Mouse (Mus musculus): ENCODE measurements around the gene Evx1.

GRCm38 (mm10) chr6:52303426-52303825 is 9.9 kb upstream of the Evx1 start:
- TF ChIP-seq POLR2A (IDR thresholded peaks at IDR 0.05; ENCODE audit: control insufficient read depth, low read depth, low read length) (no peak), CTCF (IDR thresholded peaks at IDR 0.05; ENCODE audit: control insufficient read depth, insufficient read depth, insufficient replicate concordance, low read depth, low read length) (no peak)
